Mouse (Mus musculus) heart, postnatal 36 days (tissue): ENCODE results near the gene Hsph1. TPM values are rescaled to one million over a fixed set of nuclear protein-coding genes. Genes with fewer than 3 reads are reported as not detected.

Experiments
- DNase-seq, 2 experiments: peaks; one replicate each; pipeline ENCODE4 v3.0.0; 2021 to 2022
- intact Hi-C: fragments of 180-260 bp; cut with DNase I; formaldehyde crosslinking; loops from one replicate; pipeline ENCODE4 v1.15.1; 2025
- total RNA-seq, 2 experiments: library from RNA; stranded (reverse); gene quantifications; 2 replicates each; pipeline ENCODE4 v1.2.3; 2021

The Hsph1 gene
- 10 to 100 TPM; 40.4 to 60.4 TPM for total RNA-seq

GRCm38 (mm10) chr5:149636075-149636920, at the start of gene Hsph1:
Gene Hsph1 (minus strand): TSS chr5:149636376.
- intact Hi-C loops: loop anchor here (5.0 kb wide), 1 partner anchor 41 kb away; the partner anchor contains the start of gene B3glct

DNA sequence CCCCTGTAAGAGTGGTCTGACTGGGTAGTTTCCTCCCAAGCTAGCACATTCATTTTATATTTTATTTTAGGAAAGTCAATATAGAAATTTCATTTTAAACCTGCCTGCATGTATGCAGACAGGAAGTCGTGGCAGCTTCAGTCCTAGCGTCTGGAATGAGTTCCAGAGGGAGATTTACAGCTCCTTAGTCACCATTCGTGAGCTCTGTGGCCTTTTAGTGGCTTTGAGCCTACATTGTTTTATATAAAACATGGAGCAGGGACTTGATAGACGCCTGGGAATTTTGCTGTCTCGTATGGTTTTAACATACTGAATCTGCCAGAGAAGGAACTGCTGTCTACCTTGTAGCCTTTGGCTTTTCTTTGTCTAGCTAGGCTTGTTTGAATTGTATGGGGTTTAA, 44.8 kb upstream of the Hsph1 start:
- intact Hi-C loops: no loop called here
- no peak for DNase-seq

More at GRCm38 (mm10) chr5:149636075-149636920, at the start of gene Hsph1:
- DNase-seq: peak; percentile 95 to 98

GRCm38 (mm10) chr5:149679886-149680285, 43.7 kb upstream of the Hsph1 start:
- intact Hi-C loops: loop anchor here (5.0 kb wide), 1 partner anchor 43 kb away; the partner anchor contains the start of gene Hsph1

DNA sequence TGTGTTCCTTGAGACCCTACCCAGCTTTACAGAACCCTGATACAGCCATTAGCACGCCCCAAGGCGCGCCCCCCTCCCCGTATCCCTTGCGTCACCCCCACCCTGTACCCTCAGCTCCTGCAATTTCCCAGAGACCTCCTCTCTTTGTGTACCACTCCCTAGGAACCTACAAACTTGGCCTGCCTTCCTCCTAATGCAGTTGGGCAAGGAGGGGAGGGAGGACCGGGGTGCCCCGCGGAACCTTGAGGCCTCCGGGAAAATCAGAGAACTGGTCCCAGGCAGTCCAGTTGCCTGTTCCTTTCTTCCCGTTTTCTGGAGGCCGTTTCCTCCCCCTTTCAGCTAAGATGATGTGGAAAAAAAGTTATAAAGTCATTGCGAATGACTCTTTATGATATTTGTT, 43.2 kb upstream of the Hsph1 start:
- intact Hi-C loops: loop anchor here (5.0 kb wide), 1 partner anchor 42 kb away; the partner anchor contains the start of gene Hsph1
- DNase-seq: peak in 1 of 2 experiments; percentile 1

More at GRCm38 (mm10) chr5:149679886-149680285, 43.7 kb upstream of the Hsph1 start:
- no peak for DNase-seq

- intact Hi-C loops: loop anchor here (5.0 kb wide), 1 partner anchor 42 kb away; the partner anchor contains the start of gene Hsph1
- peak in 1 of 2 experiments; percentile 8 for DNase-seq
These were observed 42.8 kb upstream of the Hsph1 start for GRCm38 (mm10) chr5:149678990-149679348.

DNA sequence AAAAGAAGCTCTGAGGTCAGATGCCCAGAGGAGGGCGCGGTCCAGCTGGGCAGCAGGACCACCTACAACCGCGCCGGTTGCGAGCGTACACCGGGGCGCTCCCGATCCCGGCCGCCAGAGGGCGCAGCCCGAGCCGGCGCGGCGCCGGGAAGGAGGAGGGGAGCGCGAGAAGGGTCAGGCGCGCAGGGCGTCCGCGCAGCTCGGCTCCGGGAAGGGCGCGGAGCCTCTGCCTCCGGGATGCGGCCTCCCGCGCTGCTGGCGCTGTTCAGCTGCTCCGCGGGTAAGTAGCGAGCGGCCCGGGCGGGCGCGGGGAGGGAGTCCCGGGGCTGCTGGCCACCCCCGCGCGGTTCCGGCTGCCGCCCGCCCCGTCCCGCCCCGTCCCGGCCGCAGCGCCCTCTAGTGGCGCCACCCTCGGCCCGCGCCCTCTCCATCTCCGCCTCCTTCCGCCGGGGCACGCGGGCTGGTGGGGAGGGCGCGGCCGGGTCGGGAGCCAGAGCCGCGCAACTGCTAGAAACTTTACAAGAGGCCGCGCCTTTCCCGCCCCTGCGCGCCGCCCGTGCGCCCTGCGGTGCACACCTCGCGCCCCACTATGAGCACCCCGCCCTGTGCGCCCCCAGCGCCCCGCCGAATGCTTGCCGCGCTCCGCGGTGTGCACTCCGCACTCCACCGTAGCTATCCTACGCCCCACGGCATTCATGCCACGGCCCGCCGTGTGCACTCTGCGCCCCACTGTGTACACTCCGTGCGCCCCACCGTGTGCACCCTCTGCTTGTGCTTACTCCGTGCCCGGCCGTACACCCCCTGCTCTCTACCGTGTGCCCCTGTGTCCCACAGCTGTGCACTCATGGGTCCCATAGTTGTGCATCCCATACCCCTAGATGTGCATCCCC, 42.2 kb upstream of the Hsph1 start, which contains the start of gene B3glct:
Gene B3glct, plus strand, starts transcription at position 131 of the 890 bp plus-strand sequence.
- intact Hi-C loops: loop anchor here (5.0 kb wide), 1 partner anchor 41 kb away; the partner anchor contains the start of gene Hsph1
- DNase-seq: peak; percentile 93 to 94

GRCm38 (mm10) chr5:149677196-149677595, 41.0 kb upstream of the Hsph1 start:
- no peak for DNase-seq
- intact Hi-C loops: loop anchor here (5.0 kb wide), 1 partner anchor 40 kb away; the partner anchor contains the start of gene Hsph1

- DNase-seq: no peak
- intact Hi-C loops: no loop called here
These were observed 27.2 kb upstream of the Hsph1 start for GRCm38 (mm10) chr5:149663417-149663816.

DNA sequence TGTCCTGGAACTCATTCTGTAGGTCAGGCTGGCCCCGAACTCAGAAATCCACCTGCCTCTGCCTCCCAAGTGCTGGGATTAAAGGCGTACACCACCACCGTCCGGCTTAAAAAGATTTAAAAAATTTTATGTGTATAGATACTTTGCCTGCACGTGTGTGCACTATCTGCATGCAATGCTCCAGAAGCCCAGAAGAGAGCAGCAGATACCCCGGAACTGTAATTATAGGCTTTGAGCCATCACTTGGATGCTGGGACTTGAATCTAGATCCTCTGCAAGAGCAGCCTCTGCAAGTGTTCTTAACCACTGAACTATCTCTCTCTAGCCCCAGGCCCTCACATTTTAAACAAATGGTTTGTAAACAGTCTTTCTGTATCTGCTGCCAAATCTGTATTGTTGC, 26.8 kb upstream of the Hsph1 start:
- DNase-seq: no peak

DNA sequence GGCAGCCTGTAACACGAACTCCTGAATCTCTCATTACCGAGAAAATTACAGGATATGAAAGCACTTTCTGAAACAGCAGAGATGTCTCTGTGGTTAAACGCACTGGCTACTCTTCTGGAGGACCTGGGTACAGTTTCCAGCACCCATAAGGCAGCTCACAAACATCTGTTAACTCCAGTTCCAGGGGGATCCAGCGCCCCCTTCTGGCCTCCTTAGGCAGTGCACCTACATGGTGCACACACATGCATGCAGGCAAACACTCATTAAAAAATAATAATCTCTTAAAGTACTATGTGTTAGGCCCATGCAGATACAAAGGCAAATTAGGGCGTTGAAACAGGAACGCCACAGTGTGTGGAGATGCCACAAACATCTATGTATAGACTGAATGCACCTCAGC, 25.3 kb upstream of the Hsph1 start:
- intact Hi-C loops: no loop called here
- no peak for DNase-seq

More for the DNA sequence above, 26.8 kb upstream of the Hsph1 start:
- intact Hi-C loops: no loop called here

- no peak for DNase-seq
- intact Hi-C loops: no loop called here
These were observed 23.2 kb upstream of the Hsph1 start for GRCm38 (mm10) chr5:149659414-149659780.

DNA sequence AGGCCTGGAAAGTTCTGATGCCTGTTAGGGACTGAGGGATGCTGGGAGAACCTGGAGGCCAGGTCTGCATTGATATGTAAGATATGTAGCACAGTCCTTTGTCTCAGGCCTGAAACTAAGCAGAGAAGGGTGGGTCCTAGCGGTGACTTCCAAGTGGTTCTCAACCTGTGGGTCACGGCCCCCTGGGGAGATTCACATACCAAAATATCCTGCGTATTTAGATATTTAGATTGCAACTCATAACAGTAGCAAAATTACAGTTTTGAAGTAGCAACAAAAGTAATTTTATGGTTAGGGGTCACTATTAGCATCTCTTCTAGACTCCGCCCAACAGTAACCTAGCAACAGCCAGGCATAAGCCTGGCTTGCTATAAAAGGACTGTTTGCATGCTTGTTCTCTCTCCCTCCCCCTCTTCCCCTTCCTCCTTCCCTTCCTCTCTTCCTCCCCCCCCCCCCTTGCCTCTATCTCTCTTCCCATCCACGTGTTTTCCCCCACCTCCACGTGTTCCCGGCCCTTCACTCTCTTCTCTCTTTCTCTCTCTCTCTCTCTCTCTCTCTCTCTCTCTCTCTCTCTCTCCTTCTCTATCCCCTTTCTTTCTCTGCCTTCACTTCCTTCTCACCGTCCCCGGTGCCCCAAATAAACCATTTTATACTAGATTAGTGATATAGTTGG, 22.7 kb upstream of the Hsph1 start:
- no peak for DNase-seq
- intact Hi-C loops: no loop called here

GRCm38 (mm10) chr5:149658022-149658421, 21.8 kb upstream of the Hsph1 start:
- intact Hi-C loops: no loop called here
- DNase-seq: no peak

DNA sequence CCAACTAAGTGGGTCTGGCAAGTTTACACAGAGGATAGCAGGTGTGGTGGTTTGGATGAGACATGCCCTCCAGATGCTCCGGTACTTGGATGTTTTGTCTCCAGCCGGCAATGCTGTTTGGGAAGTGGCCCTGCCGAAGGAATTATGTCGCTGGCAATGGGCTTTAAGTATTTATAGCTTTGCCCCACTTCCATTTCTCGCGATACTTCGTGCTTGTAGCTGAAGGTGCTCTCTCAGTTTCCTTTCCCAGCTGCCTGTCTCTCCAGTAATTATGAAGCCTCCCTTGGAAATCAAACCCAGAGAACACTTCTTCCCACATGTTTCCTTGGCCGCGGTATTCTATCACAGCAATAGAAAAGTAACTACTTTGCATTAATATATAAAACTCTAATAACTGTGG, 19.5 kb upstream of the Hsph1 start:
- intact Hi-C loops: no loop called here
- no peak for DNase-seq

- no peak for DNase-seq
- intact Hi-C loops: no loop called here
These were observed 14.0 kb upstream of the Hsph1 start for GRCm38 (mm10) chr5:149650179-149650553.

DNA sequence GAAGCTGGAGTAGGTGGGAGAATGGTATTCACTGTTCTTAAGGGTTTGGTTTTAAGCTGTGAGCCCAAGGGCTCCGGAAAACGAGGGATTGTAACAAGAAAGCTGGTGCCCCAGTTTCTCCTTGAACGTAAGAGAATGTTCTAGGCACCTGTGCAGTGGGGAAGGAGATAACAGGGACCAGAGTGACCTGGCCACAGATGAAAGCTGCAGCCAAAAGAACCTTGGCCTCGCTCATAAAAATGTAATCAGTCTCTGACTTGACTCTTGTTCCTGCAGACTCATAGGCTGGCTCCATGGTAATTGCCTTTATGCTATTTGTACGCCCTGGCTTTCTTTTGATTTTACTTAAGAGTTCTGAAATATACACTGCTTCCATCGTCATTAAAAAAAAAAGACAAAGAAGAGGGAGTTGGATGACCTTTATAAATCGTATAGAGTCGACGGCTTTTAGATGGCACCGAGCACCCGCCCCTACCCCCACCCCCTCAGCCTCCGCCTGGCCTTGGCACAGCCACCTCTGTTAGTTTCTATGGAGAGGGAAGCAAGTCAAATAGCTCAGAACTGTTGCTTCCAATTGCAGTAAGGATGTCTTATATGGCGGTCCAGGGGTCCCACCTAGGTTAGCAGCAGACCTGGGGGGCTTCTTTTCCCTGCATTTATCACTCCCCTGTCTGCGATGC, 13.5 kb upstream of the Hsph1 start:
- DNase-seq: no peak
- intact Hi-C loops: no loop called here

DNA sequence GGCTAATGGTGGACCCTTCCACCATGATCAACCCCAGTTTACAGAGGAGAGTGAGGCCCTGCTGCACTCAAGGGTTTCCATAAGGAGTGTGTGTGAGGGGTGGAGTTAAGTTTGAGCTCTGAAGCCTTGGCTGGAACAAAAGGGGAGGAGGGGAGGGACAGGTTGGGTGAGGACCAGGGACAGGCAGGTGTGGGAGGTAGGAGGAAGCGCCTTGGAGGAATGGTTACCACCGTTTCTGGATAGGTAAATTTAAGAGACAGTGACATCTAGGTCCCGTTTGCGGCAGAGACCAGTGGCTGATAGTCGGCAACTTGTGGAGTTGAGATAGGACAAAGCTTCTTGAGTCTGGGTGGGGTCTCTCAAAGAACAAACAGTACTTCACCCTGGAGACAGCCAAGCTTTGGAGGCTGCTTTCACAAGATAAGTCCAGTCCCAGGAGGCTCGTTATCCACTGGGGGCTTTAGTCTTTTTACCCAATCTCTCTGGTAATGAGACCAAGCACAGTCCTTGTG, 12.8 kb upstream of the Hsph1 start:
- intact Hi-C loops: no loop called here
- no peak for DNase-seq

GRCm38 (mm10) chr5:149648196-149648595, 12.0 kb upstream of the Hsph1 start:
- no peak for DNase-seq
- intact Hi-C loops: no loop called here

DNA sequence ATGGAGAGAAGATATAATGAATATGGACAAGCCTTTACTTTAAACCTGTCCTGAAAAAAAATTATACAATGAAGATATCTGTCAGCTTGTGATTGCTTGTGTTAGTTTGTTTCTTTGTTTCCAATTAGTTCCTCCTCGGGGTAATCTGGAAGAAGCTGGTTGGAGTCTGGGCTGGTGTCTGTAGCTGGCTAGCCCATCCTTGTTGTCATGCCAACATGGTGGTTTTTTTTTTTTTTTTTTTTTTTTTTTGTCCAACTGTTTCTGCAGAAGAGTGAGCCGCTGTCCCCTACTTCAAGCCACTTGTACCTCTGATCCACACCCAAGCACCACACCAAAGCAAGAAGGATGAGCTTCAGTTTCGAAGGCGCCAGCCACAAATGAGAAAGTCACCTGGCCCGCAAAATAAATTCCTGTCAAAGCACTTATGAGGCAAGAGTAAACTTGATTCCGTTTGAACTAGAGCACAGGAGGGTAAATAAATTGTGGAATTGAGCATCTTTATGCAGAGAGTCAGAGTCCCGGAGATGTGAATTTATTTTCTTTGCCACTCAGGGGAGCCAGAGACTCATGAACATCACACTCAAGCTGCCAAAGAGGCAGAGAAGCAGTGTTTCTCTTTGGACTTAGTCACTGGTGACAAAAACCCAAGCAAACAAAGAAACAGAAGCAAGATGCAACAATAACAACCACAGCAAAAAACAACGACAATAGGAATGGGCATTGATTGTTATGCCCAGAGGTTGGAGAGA, 11.4 kb upstream of the Hsph1 start:
- intact Hi-C loops: no loop called here
- DNase-seq: no peak
